In genomic region chr15:80996090-80996835, GRCm38 (mm10) we compare ENCODE assay signal across 13 mouse cellular contexts.
"Had no signal": no experiment of that assay in that cellular context is flagged by ENCODE, and none has a peak within 500 bp of the region (broad histone marks: within the 10 kb centered on the region; RNA-seq: fewer than 3 reads in every experiment).

No protein-coding gene starts in this region.

- H3K9ac ChIP-seq: limb, embryonic 13.5 days; liver, embryonic 14.5 days; liver, postnatal 0 days had no signal

- H3K36me3 ChIP-seq: limb, embryonic 10.5 days; limb, embryonic 13.5 days had no signal

- H3K9me3 ChIP-seq: limb, embryonic 10.5 days; limb, embryonic 13.5 days had no signal

- DNase-seq: kidney, adult 18-20 months; kidney, adult 9 months; kidney, postnatal 14 days; kidney, postnatal 4 days; layer of hippocampus, adult 9-11 months; liver; liver, postnatal 0 days; thymus, postnatal 25 days had no signal

- H3K27ac ChIP-seq: layer of hippocampus, adult 2 months; limb, embryonic 10.5 days; limb, embryonic 13.5 days; liver, embryonic 14.5 days had no signal

- H3K4me1 ChIP-seq: limb, embryonic 13.5 days had no signal

- H3K27me3 ChIP-seq: limb, embryonic 13.5 days had no signal

- H3K4me2 ChIP-seq: limb, embryonic 13.5 days; midbrain, embryonic 11.5 days had no signal

- ATAC-seq: liver, postnatal 0 days had no signal

- H3K4me3 ChIP-seq: layer of hippocampus, adult 2 months; limb, embryonic 10.5 days; limb, embryonic 13.5 days had no signal
